Mouse (Mus musculus) heart, embryonic 14.5 days (tissue): ENCODE measurements at regions not wholly inside any gene's neighbourhood (a gene's known extent, or its start where the extent isn't known, plus 50 kb on each side); places are given as distances from the start of the nearest gene placed in this dataset.

Experiments used
- ATAC-seq: fragments of 200-750 bp; cut with Nextera tagmentation; 2 replicates; pipeline ENCODE4 v1.8.0; 2017; ENCODE audit warnings: low read depth, moderate TSS enrichment; ENCODE audit not compliant: insufficient number of reproducible peaks, insufficient read depth, low FRiP score
- H3K27ac ChIP-seq, 2 experiments: fragments of 200-500 bp in 1 of 2; fragments of 300-500 bp in 1 of 2; sonication (generic) in 1 of 2; replicated peaks in 1 of 2; 2 replicates each; pipeline ENCODE4 v1.5.1; 2012 to 2014; ENCODE audit warnings: low read depth in 2 of 2, low read length in 2 of 2, control low read depth in 1 of 2, mild to moderate bottlenecking in 1 of 2, mixed read lengths in 1 of 2; ENCODE audit not compliant: control insufficient read depth in 1 of 2, insufficient read depth in 1 of 2
- H3K27me3 ChIP-seq: fragments of 300-500 bp; sonication (generic); 2 replicates; pipeline ENCODE4 v1.6.1; 2014; ENCODE audit warnings: mild to moderate bottlenecking, low read length, control low read depth; ENCODE audit not compliant: control insufficient read depth, insufficient read depth
- H3K36me3 ChIP-seq: fragments of 300-500 bp; sonication (generic); 2 replicates; pipeline ENCODE4 v1.6.1; 2014; ENCODE audit warnings: mild to moderate bottlenecking, control low read depth, low read length, mixed read lengths; ENCODE audit not compliant: control insufficient read depth, insufficient read depth
- H3K4me1 ChIP-seq, 2 experiments: fragments of 200-500 bp in 1 of 2; fragments of 300-500 bp in 1 of 2; sonication (generic) in 1 of 2; 2 replicates each; pipeline ENCODE4 v1.6.1; 2012 to 2014; ENCODE audit warnings: low read length in 2 of 2, control low read depth in 1 of 2, mixed read lengths in 1 of 2; ENCODE audit not compliant: control insufficient read depth in 2 of 2, insufficient read depth in 2 of 2
- H3K4me2 ChIP-seq: fragments of 300-500 bp; sonication (generic); 2 replicates; pipeline ENCODE4 v1.6.1; 2014; ENCODE audit warnings: mild to moderate bottlenecking, low read length
- H3K4me3 ChIP-seq, 2 experiments: fragments of 200-500 bp in 1 of 2; fragments of 300-500 bp in 1 of 2; sonication (generic) in 1 of 2; 2 replicates each; pipeline ENCODE4 v1.5.1; 2012 to 2014; ENCODE audit warnings: low read length in 2 of 2, mild to moderate bottlenecking in 2 of 2, control low read depth in 1 of 2, low read depth in 1 of 2, moderate library complexity in 1 of 2; ENCODE audit not compliant: control insufficient read depth in 1 of 2, insufficient read depth in 1 of 2
- H3K9ac ChIP-seq: fragments of 300-500 bp; sonication (generic); 2 replicates; pipeline ENCODE4 v1.6.1; 2014; ENCODE audit warnings: mild to moderate bottlenecking, low read length
- H3K9me3 ChIP-seq: fragments of 300-500 bp; sonication (generic); 2 replicates; pipeline ENCODE4 v1.6.1; 2016; ENCODE audit warnings: low read length, control low read depth; ENCODE audit not compliant: control insufficient read depth
- WGBS: fragments of 180-500 bp; shearing (Covaris S2); extraction: QIAGEN DNeasy Blood & Tissue Kit; methylation state at CpG from one replicate; pipeline ENCODE4 v1.1.7; 2014; 5-methylcytosine and 5-hydroxymethylcytosine counted together

DNA sequence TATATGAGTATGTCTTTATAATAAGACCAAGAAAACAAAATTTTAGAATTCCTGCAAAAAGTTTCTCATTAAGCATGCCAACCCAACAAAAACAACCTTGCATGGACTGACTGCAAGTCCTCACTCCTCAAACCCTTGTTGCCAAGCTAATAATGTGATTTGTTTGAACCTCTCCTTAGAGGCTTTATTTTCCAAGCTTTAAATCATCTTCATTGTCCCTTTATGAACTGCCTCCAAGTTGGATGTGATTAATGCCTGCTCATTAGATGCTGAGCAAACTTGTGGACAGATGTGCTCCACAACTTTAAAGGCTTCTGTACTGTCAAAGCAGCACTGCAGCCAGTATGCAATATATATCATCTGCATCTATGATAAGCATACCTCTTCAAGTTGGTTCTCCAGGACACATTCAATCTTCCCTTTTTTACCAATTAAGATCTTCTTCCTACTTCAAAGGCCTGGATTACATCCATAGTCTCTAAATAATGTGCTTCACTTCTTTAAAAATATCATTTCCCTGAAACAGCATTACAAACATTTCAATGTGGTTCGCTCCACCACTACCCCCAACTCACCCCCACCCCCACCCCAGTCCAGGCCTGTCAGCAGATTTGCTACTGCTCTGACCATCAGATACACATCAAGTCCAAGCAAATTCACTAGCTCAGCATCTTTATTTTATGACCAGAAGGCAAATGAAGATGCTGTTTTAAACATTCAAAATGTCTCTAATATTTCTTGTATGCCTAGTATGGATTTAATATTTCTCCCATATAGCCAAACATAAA lies 237.1 kb upstream of the Arx start:
- H3K4me3 ChIP-seq: no peak overlapping the region
- H3K9me3 ChIP-seq: no peaks in the 10 kb centered on the region
- no peak for ATAC-seq
- H3K36me3 ChIP-seq: no peaks in the 10 kb centered on the region
- no peak overlapping the region for H3K9ac ChIP-seq
- no peak overlapping the region for H3K27ac ChIP-seq
- no peaks in the 10 kb centered on the region for H3K27me3 ChIP-seq
- H3K4me2 ChIP-seq: no peak overlapping the region
- no peaks in the 10 kb centered on the region for H3K4me1 ChIP-seq
- 83% methylated on average over 1 of the region's 1 CpGs for WGBS

- ATAC-seq: no peak
- H3K9me3 ChIP-seq: no peaks in the 10 kb centered on the region
- H3K9ac ChIP-seq: no peak overlapping the region
Observed at GRCm38 (mm10) chrX:93049755-93050143, 236.5 kb upstream of the Arx start.

DNA sequence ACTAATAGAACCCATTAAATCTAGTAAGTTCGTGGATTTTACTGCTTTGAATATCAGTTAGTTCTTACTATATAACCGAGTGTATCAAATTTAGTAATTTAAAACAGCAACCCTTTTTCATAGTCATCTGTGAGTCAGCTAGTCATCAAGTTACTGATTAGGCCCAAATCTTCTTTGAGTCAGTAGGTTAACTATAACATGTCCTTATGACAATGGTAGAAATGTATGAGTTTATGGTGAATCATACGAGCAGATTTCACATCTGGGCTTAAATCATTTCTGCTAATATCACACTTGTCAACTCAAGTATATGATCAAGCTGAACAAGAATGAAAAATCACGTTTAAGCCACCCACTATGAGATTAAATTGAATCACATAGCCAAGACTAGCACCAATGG lies 226.7 kb upstream of the Arx start:
- no peaks in the 10 kb centered on the region for H3K27me3 ChIP-seq
- H3K4me2 ChIP-seq: no peak overlapping the region
- no peak overlapping the region for H3K27ac ChIP-seq
- H3K4me1 ChIP-seq: no peaks in the 10 kb centered on the region
- H3K9me3 ChIP-seq: no peaks in the 10 kb centered on the region
- ATAC-seq: no peak
- no peaks in the 10 kb centered on the region for H3K36me3 ChIP-seq
- no peak overlapping the region for H3K4me3 ChIP-seq
- 61% methylated on average over 4 of the region's 4 CpGs for WGBS
- no peak overlapping the region for H3K9ac ChIP-seq

More at GRCm38 (mm10) chrX:93049755-93050143, 236.5 kb upstream of the Arx start:
- WGBS: 68% methylated on average over 3 of the region's 3 CpGs
- H3K4me2 ChIP-seq: no peak overlapping the region
- H3K36me3 ChIP-seq: no peaks in the 10 kb centered on the region
- H3K27ac ChIP-seq: no peak overlapping the region
- no peak overlapping the region for H3K4me3 ChIP-seq
- H3K27me3 ChIP-seq: no peaks in the 10 kb centered on the region
- H3K4me1 ChIP-seq: no peaks in the 10 kb centered on the region

GRCm38 (mm10) chrX:93068884-93069283 lies 217.4 kb upstream of the Arx start:
- H3K9me3 ChIP-seq: no peaks in the 10 kb centered on the region
- ATAC-seq: no peak
- H3K4me1 ChIP-seq: no peaks in the 10 kb centered on the region
- H3K27me3 ChIP-seq: no peaks in the 10 kb centered on the region
- no peak overlapping the region for H3K9ac ChIP-seq
- WGBS: 59% methylated on average over 7 of the region's 7 CpGs
- no peaks in the 10 kb centered on the region for H3K36me3 ChIP-seq
- H3K4me2 ChIP-seq: no peak overlapping the region
- no peak overlapping the region for H3K4me3 ChIP-seq
- no peak overlapping the region for H3K27ac ChIP-seq

- H3K4me1 ChIP-seq: no peaks in the 10 kb centered on the region
- peak overlapping the region in 1 of 2 experiments; percentile 20; a peak in 1 of 4 replicates for H3K4me3 ChIP-seq
- no peaks in the 10 kb centered on the region for H3K27me3 ChIP-seq
- ATAC-seq: no peak
- H3K27ac ChIP-seq: no peak overlapping the region
- H3K36me3 ChIP-seq: no peaks in the 10 kb centered on the region
- H3K9me3 ChIP-seq: no peaks in the 10 kb centered on the region
- 17% methylated on average over 13 of the region's 13 CpGs for WGBS
- H3K4me2 ChIP-seq: peak overlapping the region; percentile 58
- no peak overlapping the region for H3K9ac ChIP-seq
Observed at GRCm38 (mm10) chrX:93069569-93070289, 216.5 kb upstream of the Arx start.

DNA sequence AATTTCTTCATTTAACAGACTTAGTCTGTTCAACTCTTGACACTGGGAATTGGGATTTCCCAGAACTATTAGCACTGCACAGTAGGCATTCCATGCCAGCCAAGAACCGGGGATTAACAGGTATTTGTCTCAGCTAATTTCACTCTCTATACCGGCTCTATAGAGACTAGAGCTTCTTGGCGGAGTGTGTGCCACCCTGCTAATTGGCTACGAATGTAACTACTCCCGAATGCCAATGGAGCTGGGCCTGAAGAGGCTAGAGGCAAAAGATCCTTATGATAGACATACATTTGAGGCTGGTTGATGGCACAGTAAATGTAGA lies 216.0 kb upstream of the Arx start:
- no peaks in the 10 kb centered on the region for H3K9me3 ChIP-seq
- no peaks in the 10 kb centered on the region for H3K4me1 ChIP-seq
- H3K4me3 ChIP-seq: no peak overlapping the region
- no peak overlapping the region for H3K27ac ChIP-seq
- peak overlapping the region; percentile 58 for H3K4me2 ChIP-seq
- no peak overlapping the region for H3K9ac ChIP-seq
- no peak for ATAC-seq
- H3K36me3 ChIP-seq: no peaks in the 10 kb centered on the region
- 49% methylated on average over 5 of the region's 5 CpGs for WGBS
- H3K27me3 ChIP-seq: no peaks in the 10 kb centered on the region

GRCm38 (mm10) chrX:93088976-93089375 lies 197.3 kb upstream of the Arx start:
- Histone ChIP-seq H3K4me3 (no peak overlapping the region), H3K36me3 (no peaks in the 10 kb centered on the region), H3K27ac (no peak overlapping the region), H3K9me3 (no peaks in the 10 kb centered on the region), H3K4me1 (no peaks in the 10 kb centered on the region), H3K9ac (no peak overlapping the region), H3K27me3 (no peaks in the 10 kb centered on the region), H3K4me2 (no peak overlapping the region)
- 52% methylated on average over 3 of the region's 3 CpGs for WGBS
- no peak for ATAC-seq
